In the genomic region with DNA sequence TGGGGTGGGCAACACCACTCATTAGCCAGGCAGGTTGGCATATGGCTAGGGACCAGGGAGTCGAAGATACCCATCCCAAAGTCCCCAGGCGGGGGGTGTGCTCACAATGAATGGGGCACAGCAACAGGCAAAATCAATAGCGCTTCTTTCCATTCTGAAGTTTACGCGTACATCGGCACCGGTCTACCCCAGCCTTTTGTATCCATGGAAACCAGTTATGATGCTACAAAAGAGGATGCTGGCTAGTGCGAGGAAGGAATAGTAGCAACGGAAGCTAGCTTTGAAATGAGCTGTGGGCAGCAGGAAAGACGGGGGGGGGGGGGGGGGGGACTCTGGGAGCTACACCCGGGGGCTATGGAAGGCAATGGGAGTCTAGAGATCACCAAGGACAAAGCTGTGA, we compare ENCODE assay signal across 23 mouse cellular contexts.
"Had no signal": no experiment of that assay in that cellular context is flagged by ENCODE, and none has a peak within 500 bp of the region (broad histone marks: within the 10 kb centered on the region; RNA-seq: fewer than 3 reads in every experiment).

No protein-coding gene starts in this region.

- H3K4me2 ChIP-seq: limb, embryonic 13.5 days; liver, embryonic 12.5 days; liver, embryonic 15.5 days; lung, embryonic 15.5 days; midbrain, embryonic 12.5 days; neural tube, embryonic 13.5 days; stomach, embryonic 15.5 days had no signal

- H3K27me3 ChIP-seq: limb, embryonic 13.5 days; liver, embryonic 15.5 days; lung, embryonic 15.5 days; midbrain, embryonic 12.5 days; neural tube, embryonic 13.5 days; stomach, embryonic 15.5 days had no signal

- DNase-seq: kidney, adult 2 months; kidney, postnatal 25 days; layer of hippocampus, adult 9-11 months; liver; lung, adult 18-20 months; lung, postnatal 10 days; lung, postnatal 36 days; retina, postnatal 1 day; right cerebral cortex, postnatal 25 days; spleen, adult 18-20 months; thymus, postnatal 25 days had no signal

- ATAC-seq: liver, embryonic 12.5 days had no signal

- H3K9me3 ChIP-seq: limb, embryonic 10.5 days; limb, embryonic 13.5 days; liver, embryonic 12.5 days; liver, embryonic 15.5 days; lung, embryonic 15.5 days; neural tube, embryonic 13.5 days; stomach, embryonic 15.5 days had no signal

- H3K36me3 ChIP-seq: limb, embryonic 10.5 days; limb, embryonic 13.5 days; liver, embryonic 12.5 days; liver, embryonic 15.5 days; lung, embryonic 15.5 days; midbrain, embryonic 12.5 days; neural tube, embryonic 13.5 days; stomach, embryonic 15.5 days had no signal

- H3K9ac ChIP-seq: limb, embryonic 13.5 days; liver, embryonic 12.5 days; liver, embryonic 15.5 days; lung, embryonic 15.5 days; midbrain, embryonic 12.5 days; neural tube, embryonic 13.5 days; stomach, embryonic 15.5 days had no signal

- H3K4me1 ChIP-seq: neural tube, embryonic 13.5 days; stomach, embryonic 15.5 days had no signal

- H3K4me3 ChIP-seq: layer of hippocampus, adult 2 months; limb, embryonic 10.5 days; limb, embryonic 13.5 days; liver, embryonic 12.5 days; liver, embryonic 15.5 days; lung, embryonic 15.5 days; megakaryocyte, embryonic 14.5 days; midbrain, embryonic 12.5 days; myocyte; neural tube, embryonic 13.5 days; stomach, embryonic 15.5 days had no signal

- H3K27ac ChIP-seq: kidney, postnatal 0 days; layer of hippocampus, adult 2 months; limb, embryonic 10.5 days; limb, embryonic 13.5 days; liver, embryonic 12.5 days; liver, embryonic 15.5 days; lung, embryonic 15.5 days; midbrain, embryonic 12.5 days; neural tube, embryonic 13.5 days; stomach, embryonic 15.5 days had no signal
